Mouse (Mus musculus): ENCODE measurements at regions not wholly inside any gene's neighbourhood (a gene's known extent, or its start where the extent isn't known, plus 50 kb on each side); places are given as distances from the start of the nearest gene placed in this dataset.
A peak's percentile ranks its signal among the peaks of the same experiment; 100 is the strongest.
"Not testable (repeated sequence)": the region's sequence is repeated elsewhere in the genome, so short reads cannot be mapped to it uniquely, and the experiment has no call there.

- no peak for DNase-seq (ENCODE audit: low spot score)
These were observed 87.3 kb downstream of the Gm11077 start for GRCm38 (mm10) chr6:140816359-140816758.

- DNase-seq (ENCODE audit: low spot score), result no peak
These were observed 87.7 kb downstream of the Gm11077 start for GRCm38 (mm10) chr6:140816831-140817230.

DNA sequence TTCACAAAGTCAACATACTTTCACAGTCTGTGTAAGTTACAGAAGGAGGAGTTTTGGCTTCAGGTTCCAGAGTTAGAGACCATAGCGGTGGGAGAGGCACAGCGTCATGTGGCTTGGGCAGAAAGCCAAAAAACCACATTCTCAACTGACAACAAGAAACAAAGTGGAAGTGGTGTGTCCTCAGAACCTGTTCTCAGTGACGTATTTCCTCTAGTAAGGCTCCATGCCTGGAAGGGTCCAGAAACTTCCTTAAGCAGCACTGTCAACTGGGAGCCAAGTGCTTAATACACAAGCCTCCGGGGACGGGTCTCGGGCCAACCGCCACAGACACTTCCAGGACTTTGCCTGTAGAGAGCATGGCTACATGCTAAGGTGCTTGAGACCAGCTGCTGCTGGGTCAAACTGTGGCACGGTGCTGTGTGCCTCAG, 90.4 kb downstream of the Gm11077 start:
- DNase-seq (ENCODE audit: low spot score), result no peak

DNA sequence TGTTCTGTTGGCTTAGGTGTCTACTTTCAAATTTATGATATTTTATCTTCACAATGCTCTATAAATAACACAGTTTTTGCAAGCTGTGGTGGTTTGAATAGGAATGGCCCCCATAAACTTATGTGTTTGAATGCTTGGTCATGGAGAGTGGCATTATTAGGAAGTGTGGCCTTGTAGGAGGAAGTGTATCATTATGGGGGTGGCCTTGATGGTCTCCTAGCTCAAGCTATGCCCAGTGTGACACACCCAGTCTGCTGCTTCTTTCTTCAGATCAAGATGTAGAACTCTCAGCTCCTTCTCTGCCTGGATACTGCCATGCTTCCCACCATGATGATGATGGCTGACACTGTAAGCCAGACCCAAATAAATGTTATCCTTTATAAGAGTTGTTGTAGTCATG, 97.4 kb downstream of the Gm11077 start:
- DNase-seq (ENCODE audit: low spot score), result no peak

- no peak for DNase-seq (ENCODE audit: low spot score)
These were observed 98.6 kb downstream of the Gm11077 start for GRCm38 (mm10) chr6:140827651-140828050.

DNA sequence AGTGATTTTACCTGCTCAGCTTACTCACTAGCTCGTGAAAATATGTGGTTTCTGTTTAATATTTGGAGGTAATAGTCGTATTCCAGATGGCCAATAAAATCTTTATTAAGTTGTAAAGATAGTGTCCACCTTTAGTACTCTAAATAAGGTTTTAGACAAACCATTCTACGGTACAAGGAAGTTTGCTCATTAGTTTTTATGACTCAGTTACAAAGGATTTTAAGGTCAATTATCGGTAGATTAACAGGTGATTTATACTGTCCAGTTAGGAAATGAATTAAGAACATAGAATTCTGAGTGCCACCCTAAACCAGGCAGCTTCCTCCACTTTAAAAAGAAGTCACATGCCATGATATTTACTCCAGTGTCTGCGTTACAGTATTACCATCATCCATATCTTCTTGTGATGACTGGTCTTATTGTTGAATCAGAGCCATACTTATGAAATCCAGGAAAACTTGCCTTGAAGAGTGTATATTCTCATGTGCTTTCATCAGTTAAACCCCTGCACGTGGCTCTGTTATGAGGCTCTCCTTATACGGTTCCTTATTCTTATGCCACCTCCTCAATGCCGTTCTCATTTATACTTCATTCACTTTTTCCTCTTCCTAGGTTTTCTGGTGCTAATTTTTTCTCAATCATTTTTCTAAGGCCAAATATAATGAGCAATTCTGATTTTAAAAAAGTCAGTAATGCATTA, 114.4 kb downstream of the Gm11077 start:
- no peak for DNase-seq (ENCODE audit: low spot score)

GRCm38 (mm10) chr6:140847165-140847564, 118.1 kb downstream of the Gm11077 start:
- no peak for DNase-seq (ENCODE audit: low spot score)

DNA sequence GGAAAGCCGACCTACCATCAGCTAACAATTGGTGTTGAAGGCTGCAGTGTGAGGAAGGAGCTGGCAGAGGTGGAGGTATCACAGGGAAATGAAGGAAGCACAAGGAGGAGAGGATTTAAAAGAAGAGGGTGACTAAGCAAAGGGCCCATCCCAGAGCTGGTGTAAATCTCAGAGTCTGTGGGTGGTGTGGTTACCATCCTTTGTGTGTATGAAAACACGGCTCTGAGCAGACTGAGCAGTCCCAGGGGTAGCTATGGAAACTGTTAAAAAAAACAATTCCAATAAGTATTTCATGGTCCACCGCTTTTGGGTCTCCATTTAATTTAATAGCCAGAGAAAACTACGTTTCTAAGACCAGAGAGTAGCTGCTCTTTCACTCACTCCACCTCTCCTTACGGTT, 123.3 kb downstream of the Gm11077 start:
- no peak for DNase-seq (ENCODE audit: low spot score)

DNA sequence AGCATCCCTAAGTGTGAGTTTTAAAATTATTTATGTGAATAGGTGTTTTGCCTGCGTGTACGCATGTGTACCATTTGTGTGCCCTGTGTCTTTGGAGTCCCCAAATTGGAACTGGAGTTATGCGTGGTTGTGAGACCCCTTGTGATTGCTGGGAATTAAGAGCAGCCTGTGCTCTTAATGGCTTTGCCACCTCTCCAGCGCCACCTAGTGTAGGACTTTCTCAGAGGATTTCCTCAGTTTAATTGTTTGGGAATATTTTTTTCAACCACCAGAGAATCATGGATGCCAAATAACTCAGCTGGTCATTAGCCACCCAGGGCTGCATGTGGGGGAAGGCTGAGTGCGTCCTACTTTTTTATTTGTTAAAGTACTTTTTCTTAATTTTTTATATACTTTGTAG, 124.4 kb downstream of the Gm11077 start:
- peak; percentile 62 for DNase-seq (ENCODE audit: low spot score)

DNA sequence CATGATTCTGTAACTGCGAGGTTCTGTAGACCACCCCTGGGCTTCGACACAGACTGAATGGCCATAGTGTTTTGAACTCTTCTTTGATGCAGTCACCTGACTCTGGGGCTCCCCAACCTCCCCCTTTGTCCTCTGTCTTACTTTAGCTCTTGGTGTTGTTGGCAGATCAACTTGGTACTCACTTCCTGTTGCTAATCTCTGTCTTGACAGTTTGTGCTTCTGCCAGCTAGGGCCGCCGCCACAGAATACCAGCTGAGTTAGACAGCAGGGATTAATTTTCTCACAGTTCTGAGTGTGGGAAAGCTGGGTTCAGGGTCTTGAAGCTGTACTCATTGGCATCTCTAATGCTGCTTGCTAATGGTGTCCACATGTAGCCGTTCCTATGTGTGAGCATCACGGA, 125.6 kb downstream of the Gm11077 start:
- no peak for DNase-seq (ENCODE audit: low spot score)

GRCm38 (mm10) chr6:140856468-140857117, 127.5 kb downstream of the Gm11077 start:
- DNase-seq (ENCODE audit: low spot score), result peak; percentile 3

DNA sequence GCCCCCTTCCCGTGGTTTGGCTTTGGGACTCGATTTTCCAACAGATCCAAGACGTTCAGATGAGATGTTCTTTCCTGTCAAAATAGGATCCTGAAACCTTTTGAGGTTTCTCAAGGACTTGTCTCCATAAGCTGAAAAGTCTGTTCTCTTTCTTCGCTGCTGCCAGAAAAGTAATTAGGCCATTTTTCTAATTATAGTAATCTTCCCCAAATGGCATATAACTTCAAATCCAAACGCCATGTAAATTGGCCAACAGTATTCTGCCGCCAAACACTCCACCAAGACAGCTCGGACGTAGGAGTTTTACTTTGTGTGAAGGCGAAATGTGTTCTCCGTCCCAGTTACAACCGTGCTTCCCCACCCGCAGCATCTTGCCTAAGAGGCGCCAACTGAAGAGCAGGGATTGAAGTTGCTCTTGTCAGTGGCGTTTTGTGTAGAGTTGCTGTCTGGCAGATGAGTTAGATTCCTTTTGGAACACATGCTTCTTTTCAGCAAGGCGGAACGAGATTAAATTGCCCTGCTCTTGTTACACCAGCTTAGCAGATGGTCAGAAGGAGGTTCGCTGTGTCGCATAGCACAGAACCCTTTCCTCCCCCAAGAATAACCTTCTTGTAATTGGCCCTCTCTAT, 128.1 kb downstream of the Gm11077 start:
- DNase-seq (ENCODE audit: low spot score), result peak; percentile 29

- DNase-seq (ENCODE audit: low spot score), result not testable (repeated sequence)
These were observed 140.4 kb downstream of the Gm11077 start for GRCm38 (mm10) chr6:140869523-140869922.

DNA sequence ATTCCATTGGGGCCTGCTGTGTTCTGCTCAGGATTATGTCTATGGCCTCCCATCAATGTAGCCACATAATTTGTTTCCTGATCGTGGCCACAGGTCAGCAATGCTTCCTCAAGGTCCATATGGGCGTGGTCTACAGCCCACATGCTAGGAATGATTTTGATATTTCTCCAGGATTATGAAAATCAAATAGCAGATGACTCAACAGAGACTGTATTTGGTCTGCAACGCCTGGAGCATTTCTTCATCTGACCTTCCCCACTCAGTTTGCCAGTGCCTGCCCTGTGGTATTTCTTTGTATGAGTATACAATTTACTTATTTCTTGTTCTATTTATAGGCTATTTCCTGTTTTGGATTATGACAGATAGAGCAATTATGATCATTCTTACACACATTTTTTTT, 145.7 kb downstream of the Gm11077 start:
- no peak for DNase-seq (ENCODE audit: low spot score)

DNA sequence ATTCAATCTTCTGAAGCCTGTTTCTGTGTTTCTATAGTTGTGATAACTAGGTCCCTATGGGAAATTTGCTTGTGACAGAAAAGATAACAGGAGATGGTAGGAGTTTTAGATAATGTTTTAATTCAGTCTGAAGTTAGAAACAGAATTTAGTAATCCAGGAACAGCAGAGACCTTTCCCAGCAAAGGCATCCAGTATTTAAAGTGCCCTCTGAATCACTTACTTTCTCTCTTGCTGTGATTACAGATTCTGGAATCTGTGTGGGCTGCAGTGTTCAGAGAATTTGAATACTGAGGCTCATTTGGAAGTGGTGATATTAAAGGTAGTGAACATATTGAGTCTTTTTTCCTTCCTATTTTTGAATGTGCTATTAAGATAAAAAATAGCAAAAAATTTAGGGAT, 154.6 kb downstream of the Gm11077 start:
- DNase-seq (ENCODE audit: low spot score), result no peak

- no peak for DNase-seq (ENCODE audit: low spot score)
These were observed 159.5 kb downstream of the Gm11077 start for GRCm38 (mm10) chr6:140888610-140889009.

DNA sequence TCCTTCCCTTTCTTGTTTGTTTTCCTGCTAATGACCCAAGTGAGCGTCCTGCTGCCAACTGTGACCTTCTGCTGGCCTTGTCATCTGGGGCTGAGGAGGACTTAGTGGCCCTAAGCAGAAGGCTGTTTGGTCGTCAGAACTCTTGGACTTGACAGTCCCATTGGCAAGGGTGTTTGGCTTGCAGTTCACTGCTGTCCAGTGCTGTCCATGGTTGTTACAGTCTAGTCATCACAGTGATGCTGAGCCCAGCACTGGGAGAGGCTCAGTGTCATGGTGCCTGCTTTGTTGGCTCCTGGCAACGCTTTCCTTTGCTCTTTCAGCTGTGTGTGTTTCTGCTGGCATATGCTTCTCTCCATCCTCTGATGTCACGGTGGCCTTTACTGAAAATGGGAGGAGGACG, 161.0 kb downstream of the Gm11077 start:
- no peak for DNase-seq (ENCODE audit: low spot score)

GRCm38 (mm10) chr6:140890591-140890990, 161.5 kb downstream of the Gm11077 start:
- no peak for DNase-seq (ENCODE audit: low spot score)

DNA sequence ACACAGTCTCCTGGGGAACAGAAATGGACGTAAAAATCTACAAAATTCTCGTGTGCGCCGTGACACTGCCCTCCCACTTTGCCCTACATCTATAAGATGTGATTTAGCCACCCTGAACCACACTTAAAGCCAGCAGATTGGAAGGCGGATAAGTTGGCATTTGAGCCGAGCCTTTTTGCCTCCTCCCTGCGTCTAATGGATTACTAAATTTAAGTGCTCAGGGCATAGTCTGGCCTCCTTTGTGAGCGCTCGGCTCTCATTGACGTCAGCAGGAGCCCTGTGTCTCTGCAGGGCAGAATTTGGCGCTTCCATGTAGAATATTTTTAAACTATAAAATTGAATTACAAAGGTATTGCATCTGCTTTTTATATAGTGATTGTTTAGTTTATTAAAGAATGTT, 165.4 kb downstream of the Gm11077 start:
- peak; percentile 13 for DNase-seq (ENCODE audit: low spot score)

GRCm38 (mm10) chr6:140895441-140895840, 166.4 kb downstream of the Gm11077 start:
- DNase-seq (ENCODE audit: low spot score), result peak; percentile 15

- DNase-seq (ENCODE audit: low spot score), result peak; percentile 8
These were observed 168.0 kb downstream of the Gm11077 start for GRCm38 (mm10) chr6:140897111-140897510.

DNA sequence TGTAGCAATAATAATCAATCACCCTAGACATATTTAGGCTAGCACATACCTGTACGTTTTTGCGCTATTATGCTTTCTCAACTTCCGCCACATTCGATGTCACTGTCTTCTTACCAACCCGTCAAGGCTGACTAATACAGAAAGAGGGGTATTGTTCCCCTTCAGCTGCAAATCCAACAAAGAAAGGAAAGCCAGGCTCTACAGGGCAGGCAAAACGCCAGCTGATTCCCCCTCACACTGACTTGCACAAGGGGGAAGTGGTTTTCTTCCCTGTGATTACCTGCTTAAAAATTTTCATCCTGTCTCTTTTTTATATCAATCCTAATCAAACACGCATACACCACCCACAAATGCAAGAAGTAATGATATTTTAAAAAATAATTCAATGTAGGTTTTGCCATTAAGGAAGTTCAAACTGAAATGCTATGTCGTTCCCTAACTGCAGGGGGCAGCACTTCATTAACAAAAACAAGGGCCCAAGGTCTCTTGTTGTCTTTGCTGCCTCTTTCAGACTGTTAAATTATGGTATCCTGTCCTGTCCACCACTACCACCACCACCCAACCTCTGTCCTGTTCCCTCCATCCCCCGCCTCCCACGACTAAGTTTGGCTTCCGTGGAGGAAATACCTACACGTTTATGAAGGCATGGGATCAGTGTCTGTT, 195.4 kb downstream of the Gm11077 start:
- peak; percentile 40 for DNase-seq (ENCODE audit: low spot score)

DNA sequence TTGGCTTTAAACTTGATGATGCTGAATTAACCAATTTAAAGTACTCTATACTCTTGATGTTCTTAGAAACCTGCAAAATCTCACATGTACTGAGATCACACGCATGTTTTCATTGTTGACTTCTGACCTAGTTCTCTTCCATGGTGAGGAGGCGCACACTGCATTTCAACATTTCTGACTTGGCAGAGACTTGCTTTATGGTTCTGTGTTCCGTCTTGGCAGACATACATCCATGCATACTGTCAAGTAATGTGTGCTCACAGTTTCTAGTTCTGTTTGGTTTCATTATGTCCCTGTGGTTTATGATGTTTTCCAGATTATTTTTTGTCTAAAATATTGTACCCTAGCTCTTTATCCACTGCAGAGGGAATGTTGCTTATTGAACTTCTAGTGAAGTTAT, 198.5 kb downstream of the Gm11077 start:
- no peak for DNase-seq (ENCODE audit: low spot score)
